In genomic region chr2:65228426-65228825, GRCm38 (mm10) we compare ENCODE assay signal across 20 mouse cellular contexts. TPM values are rescaled to one million over a fixed set of nuclear protein-coding genes. Genes with fewer than 3 reads are reported as not detected.
DNase-seq lines count a peak whose midpoint lies in the region; ATAC-seq and TF ChIP-seq lines count a peak whose summit lies in the region.
"Had no signal": no experiment of that assay in that cellular context is flagged by ENCODE, and none has a peak within 500 bp of the region (broad histone marks: within the 10 kb centered on the region; RNA-seq: fewer than 3 reads in every experiment).

No protein-coding gene starts in this region.

- H3K27me3 ChIP-seq in heart, embryonic 11.5 days (ENCODE audit: control insufficient read depth, insufficient read depth, low read length): no peaks in the 10 kb centered on the region
- no peaks in the 10 kb centered on the region for H3K27me3 ChIP-seq in myocyte (ENCODE audit: control insufficient read depth, insufficient read depth, insufficient read length)
- H3K27me3 ChIP-seq: embryonic facial prominence, embryonic 15.5 days; forebrain, embryonic 15.5 days; heart, embryonic 13.5 days; intestine, embryonic 15.5 days had no signal

- no peak overlapping the region for H3K27ac ChIP-seq in heart, embryonic 11.5 days (ENCODE audit: low read depth, low read length)
- H3K27ac ChIP-seq in brown adipose tissue, adult 24 weeks (replicated peaks; ENCODE audit: low read depth, low read length): peak overlapping the region; percentile 74
- H3K27ac ChIP-seq: embryonic facial prominence, embryonic 15.5 days; forebrain, embryonic 15.5 days; heart, embryonic 13.5 days; hindbrain, embryonic 10.5 days; hindbrain, embryonic 14.5 days; intestine, embryonic 15.5 days had no signal

- no peaks in the 10 kb centered on the region for H3K36me3 ChIP-seq in heart, embryonic 11.5 days (ENCODE audit: control insufficient read depth, insufficient read depth, low read length)
- no peaks in the 10 kb centered on the region for H3K36me3 ChIP-seq in myocyte (ENCODE audit: control insufficient read depth, insufficient read depth)
- H3K36me3 ChIP-seq: embryonic facial prominence, embryonic 15.5 days; forebrain, embryonic 15.5 days; heart, embryonic 13.5 days; hindbrain, embryonic 10.5 days; intestine, embryonic 15.5 days had no signal

- no peak overlapping the region for H3K4me3 ChIP-seq in heart, embryonic 11.5 days (ENCODE audit: low read depth, low read length)
- no peak overlapping the region for H3K4me3 ChIP-seq in brown adipose tissue, adult 24 weeks (ENCODE audit: insufficient read depth, low read depth, low read length)
- H3K4me3 ChIP-seq in myocyte: no peak overlapping the region
- H3K4me3 ChIP-seq: embryonic facial prominence, embryonic 15.5 days; forebrain, embryonic 15.5 days; heart, embryonic 13.5 days; hindbrain, embryonic 10.5 days; intestine, embryonic 15.5 days had no signal

- peaks cover 15% of the 10 kb centered on the region for H3K79me2 ChIP-seq in myocyte (ENCODE audit: control insufficient read depth, insufficient read depth)

- no peaks in the 10 kb centered on the region for H3K9me3 ChIP-seq in heart, embryonic 11.5 days (replicated peaks; ENCODE audit: control insufficient read depth, low read length)
- H3K9me3 ChIP-seq: embryonic facial prominence, embryonic 15.5 days; forebrain, embryonic 15.5 days; heart, embryonic 13.5 days; hindbrain, embryonic 10.5 days; intestine, embryonic 15.5 days had no signal

- H3K4me2 ChIP-seq in heart, embryonic 11.5 days: no peak overlapping the region
- H3K4me2 ChIP-seq in myocyte (ENCODE audit: low read depth): peak overlapping the region; percentile 47
- H3K4me2 ChIP-seq: embryonic facial prominence, embryonic 15.5 days; forebrain, embryonic 15.5 days; heart, embryonic 13.5 days; hindbrain, embryonic 14.5 days; intestine, embryonic 15.5 days had no signal

- DNase-seq in gastrocnemius, postnatal 14 days: peak; percentile 30
- no peak for DNase-seq in gastrocnemius, postnatal 36 days
- DNase-seq in heart, postnatal 10 days: peak; percentile 35 to 47
- no peak for DNase-seq in urinary bladder, adult 2 months (ENCODE audit: low spot score)
- DNase-seq: adrenal gland, adult 8-10 months; adrenal gland, postnatal 36 days; cerebellum, adult 11 months; cerebellum, adult 8-10 months; cerebellum, postnatal 14 days; embryo, embryonic 11 days; kidney, adult 18-20 months had no signal

- peaks cover 6% of the 10 kb centered on the region; the same call in 1 of the 2 replicates for H3K4me1 ChIP-seq in heart, embryonic 11.5 days (ENCODE audit: control insufficient read depth, insufficient read depth, low read length)
- peaks cover 11% of the 10 kb centered on the region for H3K4me1 ChIP-seq in brown adipose tissue, adult 24 weeks (ENCODE audit: control insufficient read depth, insufficient read depth, insufficient read length, low read length)
- H3K4me1 ChIP-seq: embryonic facial prominence, embryonic 15.5 days; forebrain, embryonic 15.5 days; hindbrain, embryonic 10.5 days had no signal

- TF ChIP-seq POLR2A in myocyte (IDR thresholded peaks at IDR 0.05; ENCODE audit: insufficient read length, low read depth): no peak

- no peak overlapping the region for H3ac ChIP-seq in myocyte (ENCODE audit: control insufficient read depth, insufficient read length)

- ATAC-seq in heart, embryonic 11.5 days (replicated peaks; ENCODE audit: insufficient number of reproducible peaks, low FRiP score, low TSS enrichment): no peak
- ATAC-seq: forebrain, embryonic 15.5 days; intestine, embryonic 15.5 days had no signal

- intact Hi-C loops in gastrocnemius, postnatal 14 days (cut with DNase I; ENCODE audit: low total_unique reads): no loop called here
- intact Hi-C loops in gastrocnemius, postnatal 36 days (cut with DNase I): no loop called here
- intact Hi-C loops in heart, postnatal 10 days (cut with DNase I): no loop called here

- H3K9ac ChIP-seq in heart, embryonic 11.5 days (ENCODE audit: low read depth, low read length): no peak overlapping the region
- H3K9ac ChIP-seq: embryonic facial prominence, embryonic 15.5 days; forebrain, embryonic 15.5 days; heart, embryonic 13.5 days; hindbrain, embryonic 14.5 days; intestine, embryonic 15.5 days had no signal

- 88% methylated on average over 7 of the region's 7 CpGs for WGBS in heart, embryonic 11.5 days (ENCODE audit: insufficient replicate concordance)

TF ChIP-seq in myocyte, 11 proteins besides CTCF, POLR2A, EP300 and RAD21:
- no peak for TF ChIP-seq POLR2AphosphoS2 (IDR thresholded peaks at IDR 0.05; ENCODE audit: insufficient read length, low read depth)
- no peak for TF ChIP-seq MAX (IDR thresholded peaks at IDR 0.05; ENCODE audit: low read depth)
- no peak for TF ChIP-seq SRF (IDR thresholded peaks at IDR 0.05; ENCODE audit: control insufficient read depth, insufficient read length, low read depth)
- TF ChIP-seq TCF3 (IDR thresholded peaks at IDR 0.05; ENCODE audit: insufficient read length, low read depth): no peak
- no peak for TF ChIP-seq CEBPB (IDR thresholded peaks at IDR 0.05; ENCODE audit: insufficient read depth, poor library complexity, severe bottlenecking)
- no peak for TF ChIP-seq TCF12 (IDR thresholded peaks at IDR 0.05; ENCODE audit: insufficient read depth, poor library complexity, severe bottlenecking)
- TF ChIP-seq MYOG (IDR thresholded peaks at IDR 0.05; ENCODE audit: control insufficient read depth in 1 of 3, insufficient read depth in 1 of 3, insufficient read length in 2 of 3, low read depth in 2 of 3): no peak
- no peak for TF ChIP-seq USF1 (IDR thresholded peaks at IDR 0.05; ENCODE audit: low read depth)
- TF ChIP-seq E2F4 (IDR thresholded peaks at IDR 0.05; ENCODE audit: insufficient read depth): no peak
- TF ChIP-seq REST (IDR thresholded peaks at IDR 0.05; ENCODE audit: insufficient read depth, insufficient read length): no peak
- no peak for TF ChIP-seq MYOD1 (IDR thresholded peaks at IDR 0.05; ENCODE audit: control insufficient read depth in 1 of 3, insufficient read length in 2 of 3, low read depth in 2 of 3)

RNA-seq across cellular contexts. Expression of gene Cobll1, which starts 10.8 kb away (rescaled TPM):
- total RNA-seq in gastrocnemius, postnatal 14 days (2021): 1 to 10 TPM; 6.3 to 6.4 TPM
- 1 to 10 TPM; 2.9 to 5.0 TPM for total RNA-seq in gastrocnemius, postnatal 36 days (2021)
- 10 to 100 TPM; 44.8 to 47.4 TPM for total RNA-seq in heart, postnatal 10 days (2021)
- polyA plus RNA-seq in heart, embryonic 11.5 days (2014; fragmentation: Nextera tagmentation; extraction: Ambion mirVana): 9.9 and 10.1 TPM in 2 replicates
- 20.0 and 24.9 TPM in 2 replicates for polyA plus RNA-seq in brown adipose tissue, adult 24 weeks (2012; ENCODE audit: insufficient read depth, insufficient read length, missing spikeins)
- 2.4 TPM for polyA plus RNA-seq in myocyte (2012; fragmentation: generic; extraction: Trizol)
- polyA plus RNA-seq in urinary bladder, adult 2 months (2012; rRNA removed): 19.0 and 20.9 TPM in 2 replicates

Comparison
In these comparisons a context has a peak if more than half of its experiments do, and no peak if none do; other contexts are left out.
1. DNase-seq: peak in gastrocnemius, postnatal 14 days (single experiment) and heart, postnatal 10 days (2 of 2); none in gastrocnemius, postnatal 36 days (0 of 2) and urinary bladder, adult 2 months (single experiment).